23 mouse cellular contexts compared by ENCODE assay signal in the genomic region with DNA sequence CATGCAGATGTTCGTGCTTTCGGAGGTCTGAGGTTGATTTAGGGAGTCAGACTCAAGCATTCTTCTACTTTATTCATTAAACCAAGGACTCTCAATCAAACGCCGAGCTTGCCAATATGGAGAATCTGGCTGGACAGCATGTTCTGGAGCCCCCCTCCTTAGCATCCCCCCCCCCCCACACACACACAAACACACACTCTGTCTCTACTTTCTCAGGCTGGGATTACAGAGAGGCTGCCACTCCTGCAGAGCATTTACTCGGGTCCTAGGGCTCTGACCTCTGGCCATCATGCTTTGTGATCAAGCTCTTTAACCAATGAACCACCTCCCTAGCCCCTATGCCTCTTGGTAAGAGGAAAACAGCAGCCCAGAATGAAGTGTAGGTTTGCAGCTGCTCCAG. TPM values are rescaled to one million over a fixed set of nuclear protein-coding genes. Genes with fewer than 3 reads are reported as not detected.
DNase-seq lines count a peak whose midpoint lies in the region; ATAC-seq lines count a peak whose summit lies in the region.
"Had no signal": no experiment of that assay in that cellular context is flagged by ENCODE, and none has a peak within 500 bp of the region (broad histone marks: within the 10 kb centered on the region; RNA-seq: fewer than 3 reads in every experiment).

No protein-coding gene starts in this region.

- peak; percentile 41 for DNase-seq in embryo, embryonic 10 days (ENCODE audit: low spot score)
- no peak for DNase-seq in embryo, embryonic 11 days
- DNase-seq in hindbrain, embryonic 11.5 days (ENCODE audit: low spot score), result peak; percentile 25
- no peak for DNase-seq in neural tube, embryonic 11.5 days (ENCODE audit: low spot score)
- DNase-seq in layer of hippocampus, postnatal 14 days (ENCODE audit: low spot score in 2 of 2), result no peak
- DNase-seq: adrenal gland, postnatal 10 days; cerebellum, adult 2 months; cerebellum, postnatal 25 days; heart, postnatal 4 days; kidney, adult 2 months; kidney, postnatal 36 days; lung, adult 18-20 months; lung, postnatal 10 days; thymus, postnatal 25 days had no signal

- H3K4me3 ChIP-seq in hindbrain, embryonic 11.5 days (ENCODE audit: low read depth, low read length), result no peak overlapping the region
- H3K4me3 ChIP-seq in hindbrain, embryonic 16.5 days (ENCODE audit: low read length), result no peak overlapping the region
- no peak overlapping the region for H3K4me3 ChIP-seq in neural tube, embryonic 11.5 days (ENCODE audit: low read depth, low read length)
- H3K4me3 ChIP-seq in neural tube, embryonic 15.5 days (replicated peaks), result no peak overlapping the region
- H3K4me3 ChIP-seq in midbrain, embryonic 15.5 days, result no peak overlapping the region
- H3K4me3 ChIP-seq: embryonic facial prominence, embryonic 12.5 days; heart, embryonic 10.5 days; limb, embryonic 13.5 days; liver, embryonic 12.5 days; stomach, embryonic 15.5 days had no signal

- H3K4me1 ChIP-seq in hindbrain, embryonic 11.5 days (replicated peaks; ENCODE audit: control insufficient read depth, insufficient read depth, low read length), result peaks cover 9% of the 10 kb centered on the region
- no peaks in the 10 kb centered on the region; the same call in 1 of the 2 replicates for H3K4me1 ChIP-seq in hindbrain, embryonic 16.5 days (ENCODE audit: control insufficient read depth, insufficient read depth, low read depth, low read length)
- H3K4me1 ChIP-seq in neural tube, embryonic 11.5 days (ENCODE audit: control insufficient read depth, insufficient read depth, low read length), result peaks cover 19% of the 10 kb centered on the region
- peaks cover 20% of the 10 kb centered on the region for H3K4me1 ChIP-seq in neural tube, embryonic 15.5 days
- peaks cover 16% of the 10 kb centered on the region for H3K4me1 ChIP-seq in midbrain, embryonic 15.5 days

- H3K4me2 ChIP-seq in hindbrain, embryonic 11.5 days (replicated peaks; ENCODE audit: low read depth, low read length), result no peak overlapping the region
- H3K4me2 ChIP-seq in hindbrain, embryonic 16.5 days (ENCODE audit: low read length), result no peak overlapping the region
- H3K4me2 ChIP-seq in neural tube, embryonic 11.5 days (ENCODE audit: low read depth), result no peak overlapping the region
- H3K4me2 ChIP-seq in neural tube, embryonic 15.5 days, result no peak overlapping the region
- H3K4me2 ChIP-seq in midbrain, embryonic 15.5 days, result no peak overlapping the region
- H3K4me2 ChIP-seq: embryonic facial prominence, embryonic 12.5 days; liver, embryonic 12.5 days; stomach, embryonic 15.5 days had no signal

- H3K36me3 ChIP-seq in hindbrain, embryonic 11.5 days (ENCODE audit: control insufficient read depth, insufficient read depth, low read length), result no peaks in the 10 kb centered on the region
- no peaks in the 10 kb centered on the region for H3K36me3 ChIP-seq in hindbrain, embryonic 16.5 days (ENCODE audit: control insufficient read depth, insufficient read depth, low read length)
- H3K36me3 ChIP-seq in neural tube, embryonic 11.5 days (ENCODE audit: control insufficient read depth, insufficient read depth, low read length), result no peaks in the 10 kb centered on the region
- H3K36me3 ChIP-seq in neural tube, embryonic 15.5 days, result no peaks in the 10 kb centered on the region
- no peaks in the 10 kb centered on the region for H3K36me3 ChIP-seq in midbrain, embryonic 15.5 days (replicated peaks)
- H3K36me3 ChIP-seq: embryonic facial prominence, embryonic 12.5 days; limb, embryonic 13.5 days; liver, embryonic 12.5 days; stomach, embryonic 15.5 days had no signal

- WGBS in hindbrain, embryonic 11.5 days, result 45% methylated on average over 5 of the region's 5 CpGs
- 36% methylated on average over 5 of the region's 5 CpGs for WGBS in hindbrain, embryonic 16.5 days
- whole genome bisulfite sequencing in neural tube, embryonic 11.5 days, result 46% methylated on average over 5 of the region's 5 CpGs
- WGBS in neural tube, embryonic 15.5 days, result 42% methylated on average over 5 of the region's 5 CpGs
- WGBS in midbrain, embryonic 15.5 days, result 31% methylated on average over 5 of the region's 5 CpGs

- no peaks in the 10 kb centered on the region for H3K27me3 ChIP-seq in hindbrain, embryonic 11.5 days (ENCODE audit: control insufficient read depth, insufficient read depth, low read length)
- H3K27me3 ChIP-seq in hindbrain, embryonic 16.5 days (replicated peaks; ENCODE audit: control insufficient read depth, insufficient read depth, low read length), result peaks cover 2% of the 10 kb centered on the region; the same call in 1 of the 2 replicates
- H3K27me3 ChIP-seq in neural tube, embryonic 11.5 days (ENCODE audit: control insufficient read depth, insufficient read depth, low read length), result no peaks in the 10 kb centered on the region
- peaks cover 2% of the 10 kb centered on the region; the same call in 1 of the 2 replicates for H3K27me3 ChIP-seq in neural tube, embryonic 15.5 days (replicated peaks)
- 0 out of 2 replicates have a peak, but pooled peaks cover 6% of the 10 kb centered on the region for H3K27me3 ChIP-seq in midbrain, embryonic 15.5 days (replicated peaks)
- H3K27me3 ChIP-seq: embryonic facial prominence, embryonic 12.5 days; limb, embryonic 13.5 days; liver, embryonic 12.5 days; stomach, embryonic 15.5 days had no signal

- no peak for ATAC-seq in hindbrain, embryonic 11.5 days (ENCODE audit: low FRiP score)
- ATAC-seq in hindbrain, embryonic 16.5 days, result no peak
- no peak for ATAC-seq in neural tube, embryonic 11.5 days (ENCODE audit: insufficient read depth, low FRiP score, low TSS enrichment)
- no peak for ATAC-seq in neural tube, embryonic 15.5 days (ENCODE audit: low FRiP score)
- no peak for ATAC-seq in midbrain, embryonic 15.5 days (replicated peaks)
- ATAC-seq: inflammation-experienced regulatory T-cells, adult 6 months; liver, embryonic 12.5 days had no signal

- H3K9me3 ChIP-seq in hindbrain, embryonic 11.5 days (ENCODE audit: control insufficient read depth, low read length), result no peaks in the 10 kb centered on the region
- no peaks in the 10 kb centered on the region for H3K9me3 ChIP-seq in hindbrain, embryonic 16.5 days (ENCODE audit: control insufficient read depth, low read length)
- no peaks in the 10 kb centered on the region for H3K9me3 ChIP-seq in neural tube, embryonic 11.5 days (ENCODE audit: control insufficient read depth, low read length)
- no peaks in the 10 kb centered on the region for H3K9me3 ChIP-seq in neural tube, embryonic 15.5 days (replicated peaks)
- H3K9me3 ChIP-seq in midbrain, embryonic 15.5 days, result no peaks in the 10 kb centered on the region
- H3K9me3 ChIP-seq: embryonic facial prominence, embryonic 12.5 days; heart, embryonic 10.5 days; limb, embryonic 13.5 days; liver, embryonic 12.5 days; stomach, embryonic 15.5 days had no signal

- H3K27ac ChIP-seq in hindbrain, embryonic 11.5 days (ENCODE audit: low read depth, low read length), result peak overlapping the region; percentile 76
- no peak overlapping the region for H3K27ac ChIP-seq in hindbrain, embryonic 16.5 days (ENCODE audit: low read depth, low read length)
- H3K27ac ChIP-seq in neural tube, embryonic 11.5 days (ENCODE audit: low read depth, low read length), result peak overlapping the region; percentile 71
- H3K27ac ChIP-seq in neural tube, embryonic 15.5 days (replicated peaks), result no peak overlapping the region
- H3K27ac ChIP-seq in midbrain, embryonic 15.5 days, result peak overlapping the region; percentile 26; the same call in 1 of the 2 replicates
- H3K27ac ChIP-seq: liver, embryonic 12.5 days; stomach, embryonic 15.5 days had no signal

- no peak overlapping the region for H3K9ac ChIP-seq in hindbrain, embryonic 11.5 days (ENCODE audit: low read depth, low read length)
- H3K9ac ChIP-seq in hindbrain, embryonic 16.5 days (ENCODE audit: low read depth, low read length), result no peak overlapping the region
- H3K9ac ChIP-seq in neural tube, embryonic 11.5 days (ENCODE audit: low read length), result no peak overlapping the region
- no peak overlapping the region for H3K9ac ChIP-seq in neural tube, embryonic 15.5 days (replicated peaks)
- H3K9ac ChIP-seq in midbrain, embryonic 15.5 days, result no peak overlapping the region
- H3K9ac ChIP-seq: embryonic facial prominence, embryonic 12.5 days; limb, embryonic 13.5 days; liver, embryonic 12.5 days; stomach, embryonic 15.5 days had no signal

RNA-seq across cellular contexts. Expression of a gene that starts 29.3 kb away (rescaled TPM):
- polyA plus RNA-seq in hindbrain, embryonic 11.5 days (2014; fragmentation: Nextera tagmentation; extraction: Ambion mirVana), result 394 and 397 TPM in 2 replicates
- polyA plus RNA-seq in hindbrain, embryonic 16.5 days (2015; fragmentation: Nextera tagmentation; extraction: Ambion mirVana), result 291 and 379 TPM in 2 replicates
- 311 and 361 TPM in 2 replicates for polyA plus RNA-seq in neural tube, embryonic 11.5 days (2014; fragmentation: Nextera tagmentation; extraction: Ambion mirVana)
- polyA plus RNA-seq in neural tube, embryonic 15.5 days (2015; fragmentation: Nextera tagmentation; extraction: Ambion mirVana), result 252 and 258 TPM in 2 replicates
- polyA plus RNA-seq in midbrain, embryonic 15.5 days (2015; fragmentation: Nextera tagmentation; extraction: Ambion mirVana), result 138 TPM in 2 replicates
- 100 to 1,000 TPM; 101 to 108 TPM for total RNA-seq in layer of hippocampus, postnatal 14 days (2021)

Comparison
In these comparisons a context has a peak if more than half of its experiments do, and no peak if none do; other contexts are left out.
1. DNase-seq: peak in embryo, embryonic 10 days (single experiment) and hindbrain, embryonic 11.5 days (single experiment); none in embryo, embryonic 11 days (single experiment), neural tube, embryonic 11.5 days (single experiment) and layer of hippocampus, postnatal 14 days (0 of 2).
2. H3K27ac ChIP-seq: peak in hindbrain, embryonic 11.5 days (single experiment), neural tube, embryonic 11.5 days (single experiment) and midbrain, embryonic 15.5 days (single experiment); none in hindbrain, embryonic 16.5 days (single experiment) and neural tube, embryonic 15.5 days (single experiment).